Mouse (Mus musculus): ENCODE results near the gene Prg4. TPM values are rescaled to one million over a fixed set of nuclear protein-coding genes. Genes with fewer than 3 reads are reported as not detected.

Gene Prg4
- polyA plus RNA-seq, 1 experiment from 2014 or later, result 0.60 TPM

DNA sequence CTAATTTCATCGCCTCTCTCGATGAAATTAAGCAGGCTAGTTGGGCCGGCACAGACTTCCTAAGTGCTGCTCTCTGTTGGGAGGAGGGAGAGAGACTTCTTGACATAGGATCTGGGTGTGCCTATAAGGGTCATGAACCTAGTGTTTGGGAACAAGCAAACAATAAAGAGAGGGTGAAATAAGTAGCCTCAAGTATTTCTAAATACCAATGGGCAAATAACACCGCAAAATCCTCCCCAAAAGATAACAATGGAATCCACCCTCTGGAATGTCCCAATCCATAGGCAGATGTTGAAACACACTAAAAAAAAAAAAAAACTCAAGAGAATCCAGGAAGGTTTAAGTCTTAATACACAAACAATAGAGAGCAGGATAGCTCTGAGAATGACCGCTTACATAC is 2.9 kb downstream of the Prg4 start:
- Histone ChIP-seq H3K27ac (no peak overlapping the region), H3K4me1 (no peaks in the 10 kb centered on the region), H3K4me2 (replicated peaks) (no peak overlapping the region), H3K27me3 (replicated peaks) (no peaks in the 10 kb centered on the region), H3K36me3 (no peaks in the 10 kb centered on the region), H3K9me3 (no peaks in the 10 kb centered on the region), H3K9ac (no peak overlapping the region), H3K4me3 (no peak overlapping the region)
- 83% methylated on average over 5 of the region's 5 CpGs for WGBS
- ATAC-seq (ENCODE audit: low FRiP score, low read depth), result no peak

DNA sequence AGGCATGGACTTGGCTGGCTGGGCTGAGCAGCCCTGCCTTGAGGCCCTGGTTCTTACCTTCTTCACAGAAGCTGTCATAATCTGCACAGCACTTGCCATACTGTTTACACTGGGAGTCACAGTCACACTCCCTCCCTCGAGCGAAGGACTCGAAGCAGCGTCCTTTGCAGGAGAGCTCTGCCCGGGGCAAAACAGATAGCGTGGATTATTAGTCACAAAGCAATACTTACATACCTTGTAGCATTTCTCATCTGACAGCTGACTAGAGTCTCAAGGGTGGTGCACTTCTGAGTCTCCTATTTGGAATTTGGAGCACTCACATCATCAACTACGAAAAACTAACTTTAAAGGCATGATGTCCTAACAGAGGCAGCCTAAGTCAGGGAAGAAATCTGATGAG is 5.4 kb downstream of the Prg4 start:
- ATAC-seq (ENCODE audit: low FRiP score, low read depth), result no peak
- Histone ChIP-seq H3K9ac (no peak overlapping the region), H3K27me3 (replicated peaks) (no peaks in the 10 kb centered on the region), H3K9me3 (no peaks in the 10 kb centered on the region), H3K4me2 (replicated peaks) (no peak overlapping the region), H3K27ac (no peak overlapping the region), H3K36me3 (no peaks in the 10 kb centered on the region), H3K4me1 (no peaks in the 10 kb centered on the region), H3K4me3 (no peak overlapping the region)
- 86% methylated on average over 7 of the region's 7 CpGs for WGBS

DNA sequence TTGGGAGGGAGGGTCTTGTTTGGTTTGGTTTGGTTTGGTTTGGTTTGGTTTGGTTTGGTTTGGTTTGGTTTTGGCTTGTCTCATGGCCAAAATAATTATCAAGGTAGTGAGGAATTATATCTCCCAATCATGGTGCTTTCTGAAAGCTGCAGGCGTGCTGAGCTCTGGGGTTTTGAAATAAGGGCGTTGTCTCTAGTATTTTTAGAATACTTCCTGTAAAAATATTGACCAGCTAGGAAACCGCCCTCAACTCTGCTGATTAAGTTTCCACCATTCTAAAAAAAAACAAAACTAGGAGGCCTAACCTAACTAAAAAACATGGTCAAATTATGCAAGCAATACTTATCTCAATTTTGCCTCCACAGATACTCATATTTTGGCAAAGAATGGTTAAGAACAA is 6.4 kb downstream of the Prg4 start:
- H3K27ac ChIP-seq, result no peak overlapping the region
- H3K36me3 ChIP-seq, result no peaks in the 10 kb centered on the region
- H3K4me2 ChIP-seq (replicated peaks), result no peak overlapping the region
- no peak overlapping the region for H3K9ac ChIP-seq
- H3K27me3 ChIP-seq (replicated peaks), result no peaks in the 10 kb centered on the region
- WGBS, result 86% methylated on average over 3 of the region's 3 CpGs
- no peaks in the 10 kb centered on the region for H3K9me3 ChIP-seq
- no peak overlapping the region for H3K4me3 ChIP-seq
- no peaks in the 10 kb centered on the region for H3K4me1 ChIP-seq
- no peak for ATAC-seq (ENCODE audit: low FRiP score, low read depth)

DNA sequence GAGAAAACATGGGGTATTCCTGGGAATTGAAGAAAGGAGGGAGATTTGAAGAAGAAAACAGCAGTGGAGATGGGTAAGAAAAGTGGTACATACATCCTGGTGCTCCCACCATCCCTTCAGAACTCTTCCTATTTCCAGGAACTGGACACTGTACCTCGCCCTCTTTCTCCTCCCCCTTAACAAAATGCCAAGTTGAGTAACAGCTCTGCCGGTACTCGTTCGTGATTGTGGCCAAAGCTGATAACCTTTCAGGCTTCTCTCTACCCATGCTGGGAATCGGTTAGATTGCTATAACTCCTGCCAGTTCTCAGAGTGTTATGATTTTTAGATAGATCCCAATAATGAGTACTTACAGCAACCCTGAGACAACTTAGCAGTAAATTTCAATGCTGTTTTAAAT is 7.0 kb downstream of the Prg4 start:
- H3K4me1 ChIP-seq, result no peaks in the 10 kb centered on the region
- no peak overlapping the region for H3K27ac ChIP-seq
- H3K27me3 ChIP-seq (replicated peaks), result no peaks in the 10 kb centered on the region
- no peaks in the 10 kb centered on the region for H3K36me3 ChIP-seq
- H3K9me3 ChIP-seq, result no peaks in the 10 kb centered on the region
- ATAC-seq (ENCODE audit: low FRiP score, low read depth), result no peak
- no peak overlapping the region for H3K4me2 ChIP-seq (replicated peaks)
- no peak overlapping the region for H3K9ac ChIP-seq
- H3K4me3 ChIP-seq, result no peak overlapping the region
- WGBS, result 87% methylated on average over 5 of the region's 5 CpGs

DNA sequence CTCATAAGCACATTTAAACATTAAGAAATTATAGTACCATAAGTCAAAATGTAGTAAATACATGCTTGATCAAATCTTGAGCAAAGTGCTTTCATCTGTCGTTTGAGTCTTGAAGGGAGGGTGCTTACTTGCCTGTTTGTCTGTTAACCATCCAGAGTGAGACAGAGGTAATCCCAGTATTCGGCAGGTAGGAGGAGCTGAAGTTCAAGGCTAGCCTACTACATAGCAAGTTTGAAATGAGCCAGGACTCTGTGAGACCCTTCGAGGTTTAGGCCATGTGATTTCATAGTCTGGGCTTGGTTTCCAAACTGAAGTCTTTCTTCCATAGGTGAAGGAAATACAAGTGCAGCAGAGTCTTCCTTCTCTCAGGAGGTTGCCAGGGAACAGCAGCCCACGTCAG is 24.2 kb downstream of the Prg4 start:
- Histone ChIP-seq H3K4me3 (no peak overlapping the region), H3K27me3 (replicated peaks) (no peaks in the 10 kb centered on the region), H3K9me3 (no peaks in the 10 kb centered on the region), H3K36me3 (peaks cover 68% of the 10 kb centered on the region), H3K4me2 (replicated peaks) (no peak overlapping the region), H3K9ac (no peak overlapping the region), H3K4me1 (no peaks in the 10 kb centered on the region), H3K27ac (no peak overlapping the region)
- no peak for ATAC-seq (ENCODE audit: low FRiP score, low read depth)
- 83% methylated on average over 4 of the region's 4 CpGs for WGBS

DNA sequence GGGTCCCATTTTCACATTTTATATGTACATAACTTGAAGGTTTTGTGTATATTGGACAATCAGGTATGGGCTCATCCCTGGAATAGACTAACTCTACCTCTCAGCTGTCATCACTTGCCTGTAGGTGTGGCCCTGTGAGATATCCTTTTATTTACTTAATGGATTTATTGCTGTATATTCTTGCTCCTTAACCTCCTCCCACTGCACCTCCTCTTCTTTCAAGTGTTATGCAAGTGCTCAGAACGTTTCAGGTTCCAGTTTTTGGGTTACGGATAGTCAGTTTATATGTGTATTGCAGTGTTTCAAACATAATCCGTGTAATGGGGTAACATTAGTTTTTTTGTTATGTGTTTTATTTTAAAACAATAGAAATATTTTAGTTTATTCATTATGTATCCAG is 27.3 kb downstream of the Prg4 start:
- ATAC-seq (ENCODE audit: low FRiP score, low read depth), result no peak
- Histone ChIP-seq H3K27me3 (replicated peaks) (no peaks in the 10 kb centered on the region), H3K4me2 (replicated peaks) (no peak overlapping the region), H3K27ac (no peak overlapping the region), H3K4me3 (no peak overlapping the region), H3K9ac (no peak overlapping the region), H3K36me3 (peaks cover 71% of the 10 kb centered on the region), H3K9me3 (no peaks in the 10 kb centered on the region), H3K4me1 (no peaks in the 10 kb centered on the region)
- 92% methylated on average over 3 of the region's 3 CpGs for WGBS

DNA sequence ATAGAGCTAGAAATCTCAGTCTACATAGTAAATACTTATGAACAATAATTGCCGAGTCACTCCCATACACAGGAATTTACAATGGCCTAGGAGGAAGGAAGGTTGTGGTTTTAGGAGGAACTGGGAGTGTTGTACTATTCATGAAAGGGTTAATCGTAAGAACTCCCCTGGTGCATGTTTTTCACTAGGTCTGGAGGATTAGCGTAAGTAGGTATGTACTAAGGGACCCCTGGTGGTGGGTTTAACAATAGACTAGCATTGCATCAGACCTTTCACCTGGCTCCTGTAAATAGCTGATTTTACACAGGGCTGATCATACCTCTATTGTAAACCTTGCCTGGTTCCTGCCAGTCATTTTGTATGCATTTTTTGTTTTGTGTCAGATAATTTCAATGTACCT is 39.7 kb downstream of the Prg4 start:
- H3K27me3 ChIP-seq (replicated peaks), result no peaks in the 10 kb centered on the region
- H3K9ac ChIP-seq, result no peak overlapping the region
- no peak overlapping the region for H3K27ac ChIP-seq
- no peak for ATAC-seq (ENCODE audit: low FRiP score, low read depth)
- H3K36me3 ChIP-seq, result peaks cover 78% of the 10 kb centered on the region
- no peaks in the 10 kb centered on the region for H3K4me1 ChIP-seq
- H3K4me2 ChIP-seq (replicated peaks), result no peak overlapping the region
- H3K4me3 ChIP-seq, result no peak overlapping the region
- WGBS, result 77% methylated on average over 3 of the region's 3 CpGs
- H3K9me3 ChIP-seq, result no peaks in the 10 kb centered on the region

DNA sequence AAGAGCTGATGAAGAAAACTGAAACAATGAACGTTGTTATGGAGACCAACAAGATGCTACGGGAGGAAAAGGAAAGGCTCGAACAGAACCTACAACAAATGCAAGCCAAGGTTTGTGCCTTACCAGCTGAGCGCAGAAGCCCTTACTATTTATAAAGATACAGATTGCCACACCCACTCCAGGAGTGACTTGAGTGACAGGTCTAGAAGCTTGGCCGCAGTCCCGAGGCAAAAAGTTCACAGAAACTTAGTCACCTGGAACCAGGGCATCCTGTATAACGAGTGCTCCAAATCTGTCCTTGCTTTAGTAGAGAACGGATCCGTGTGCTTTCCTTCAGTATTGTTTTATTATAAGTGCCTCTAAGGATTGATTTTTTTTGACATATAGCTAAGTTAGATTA is 40.3 kb downstream of the Prg4 start:
- Histone ChIP-seq H3K27ac (no peak overlapping the region), H3K4me3 (no peak overlapping the region), H3K4me1 (no peaks in the 10 kb centered on the region), H3K9me3 (no peaks in the 10 kb centered on the region), H3K4me2 (replicated peaks) (no peak overlapping the region), H3K36me3 (peaks cover 73% of the 10 kb centered on the region), H3K9ac (no peak overlapping the region), H3K27me3 (replicated peaks) (no peaks in the 10 kb centered on the region)
- ATAC-seq (ENCODE audit: low FRiP score, low read depth), result no peak
- 92% methylated on average over 9 of the region's 9 CpGs for WGBS

DNA sequence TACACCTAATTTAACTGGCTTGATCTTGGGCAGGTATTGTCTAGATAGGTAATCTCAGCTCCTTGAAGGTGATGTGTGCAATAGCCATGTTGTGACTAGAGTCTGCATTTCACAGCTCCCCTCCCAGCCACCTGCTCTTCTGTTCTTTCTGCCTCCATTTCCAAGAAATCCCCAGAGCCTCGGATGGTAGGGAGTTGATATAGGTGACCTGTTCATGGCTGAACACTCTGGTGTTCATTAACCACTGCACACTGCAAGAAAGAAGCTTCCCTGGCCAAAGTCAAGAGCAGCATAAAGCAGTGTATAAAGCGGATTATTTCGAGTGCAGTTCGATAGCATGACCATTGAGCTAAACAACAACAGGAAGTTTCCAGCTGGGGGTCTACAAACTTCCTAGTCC is 47.5 kb downstream of the Prg4 start:
- H3K27ac ChIP-seq, result no peak overlapping the region
- H3K4me2 ChIP-seq (replicated peaks), result no peak overlapping the region
- WGBS, result 92% methylated on average over 4 of the region's 4 CpGs
- no peak overlapping the region for H3K9ac ChIP-seq
- ATAC-seq (ENCODE audit: low FRiP score, low read depth), result no peak
- peaks cover 68% of the 10 kb centered on the region for H3K36me3 ChIP-seq
- no peak overlapping the region for H3K4me3 ChIP-seq
- H3K27me3 ChIP-seq (replicated peaks), result no peaks in the 10 kb centered on the region
- no peaks in the 10 kb centered on the region for H3K4me1 ChIP-seq
- no peaks in the 10 kb centered on the region for H3K9me3 ChIP-seq

DNA sequence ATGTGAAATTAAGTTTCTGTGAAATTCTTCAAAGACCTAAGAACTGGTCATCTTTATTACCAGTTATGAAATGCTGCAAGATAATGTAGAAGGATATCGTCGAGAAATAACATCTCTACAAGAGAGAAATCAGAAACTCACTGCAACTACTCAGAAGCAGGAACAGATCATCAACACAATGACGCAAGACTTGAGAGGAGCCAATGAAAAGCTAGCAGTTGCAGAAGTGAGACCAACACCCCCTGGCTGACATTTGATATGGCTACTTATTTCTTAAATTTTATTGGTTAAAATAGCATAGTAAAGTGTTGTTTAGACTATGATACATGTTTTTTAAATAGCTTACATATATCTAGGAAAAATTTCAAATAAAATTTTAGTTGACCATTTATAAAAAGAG is 50.0 kb downstream of the Prg4 start:
- Histone ChIP-seq H3K9ac (no peak overlapping the region), H3K27ac (no peak overlapping the region), H3K4me2 (replicated peaks) (no peak overlapping the region), H3K36me3 (peaks cover 66% of the 10 kb centered on the region), H3K4me1 (no peaks in the 10 kb centered on the region), H3K27me3 (replicated peaks) (no peaks in the 10 kb centered on the region), H3K4me3 (no peak overlapping the region), H3K9me3 (no peaks in the 10 kb centered on the region)
- ATAC-seq (ENCODE audit: low FRiP score, low read depth), result no peak
- WGBS, result 96% methylated on average over 3 of the region's 3 CpGs

DNA sequence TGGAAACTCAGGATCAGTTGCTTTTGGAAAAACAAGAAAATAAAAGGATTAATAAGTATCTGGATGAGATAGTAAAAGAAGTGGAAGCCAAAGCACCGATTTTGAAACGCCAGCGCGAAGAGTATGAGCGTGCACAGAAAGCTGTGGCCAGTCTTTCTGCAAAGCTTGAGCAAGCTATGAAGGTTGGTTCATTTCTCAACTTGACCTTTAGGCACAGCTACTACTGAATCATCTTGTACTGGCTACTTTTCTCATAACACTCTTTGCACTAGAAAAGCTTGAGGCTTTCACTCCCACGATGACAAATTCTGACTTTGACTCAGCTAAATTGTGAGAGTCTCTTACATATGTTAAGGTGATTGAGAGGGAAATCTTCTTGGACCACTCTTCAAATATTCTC is 56.0 kb downstream of the Prg4 start:
- H3K4me2 ChIP-seq (replicated peaks), result no peak overlapping the region
- WGBS, result 96% methylated on average over 6 of the region's 6 CpGs
- peaks cover 64% of the 10 kb centered on the region for H3K36me3 ChIP-seq
- no peaks in the 10 kb centered on the region for H3K9me3 ChIP-seq
- no peak overlapping the region for H3K27ac ChIP-seq
- H3K4me1 ChIP-seq, result no peaks in the 10 kb centered on the region
- no peak overlapping the region for H3K9ac ChIP-seq
- H3K27me3 ChIP-seq (replicated peaks), result no peaks in the 10 kb centered on the region
- ATAC-seq (ENCODE audit: low FRiP score, low read depth), result no peak
- no peak overlapping the region for H3K4me3 ChIP-seq

DNA sequence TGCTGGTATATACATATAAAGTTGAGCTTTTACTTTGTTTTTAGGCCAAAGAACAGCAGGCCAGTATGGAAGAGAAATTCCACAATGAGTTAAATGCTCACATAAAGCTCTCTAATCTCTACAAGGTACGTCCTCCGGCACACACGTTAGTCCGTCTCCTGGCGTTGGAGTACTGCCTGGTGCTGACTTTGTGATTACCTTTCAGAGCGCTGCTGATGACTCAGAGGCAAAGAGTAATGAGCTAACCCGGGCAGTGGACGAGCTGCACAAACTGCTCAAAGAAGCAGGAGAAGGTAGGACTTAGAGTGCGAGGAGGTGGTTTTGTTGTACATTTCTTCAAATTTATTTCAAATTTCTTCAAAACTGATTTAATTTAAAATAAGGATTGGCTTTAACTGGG is 58.7 kb downstream of the Prg4 start:
- no peak overlapping the region for H3K9ac ChIP-seq
- H3K27ac ChIP-seq, result no peak overlapping the region
- no peak overlapping the region for H3K4me3 ChIP-seq
- ATAC-seq (ENCODE audit: low FRiP score, low read depth), result no peak
- no peaks in the 10 kb centered on the region for H3K4me1 ChIP-seq
- peaks cover 55% of the 10 kb centered on the region for H3K36me3 ChIP-seq
- no peaks in the 10 kb centered on the region for H3K27me3 ChIP-seq (replicated peaks)
- WGBS, result 94% methylated on average over 9 of the region's 9 CpGs
- no peaks in the 10 kb centered on the region for H3K9me3 ChIP-seq
- no peak overlapping the region for H3K4me2 ChIP-seq (replicated peaks)

DNA sequence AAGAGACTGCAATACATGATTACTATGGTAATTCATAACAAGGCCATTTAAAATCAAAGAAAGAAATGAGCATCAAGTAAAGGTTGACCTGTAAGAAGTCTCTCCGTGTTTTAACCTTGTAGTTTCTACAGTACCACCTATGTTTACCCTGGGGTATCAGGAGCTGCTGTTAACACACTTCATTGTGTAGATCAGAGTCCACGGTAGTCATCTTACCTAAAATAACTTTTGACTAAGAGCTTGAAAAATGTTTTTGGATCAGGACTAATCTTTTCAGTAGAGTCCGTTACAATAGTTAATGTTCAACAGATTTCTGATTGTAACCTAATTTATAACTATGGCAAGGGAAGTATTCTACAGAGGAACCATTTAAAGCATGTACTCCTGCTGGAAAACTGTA is 61.4 kb downstream of the Prg4 start:
- Histone ChIP-seq H3K4me1 (no peaks in the 10 kb centered on the region), H3K4me3 (no peak overlapping the region), H3K27ac (no peak overlapping the region), H3K4me2 (replicated peaks) (no peak overlapping the region), H3K36me3 (peaks cover 46% of the 10 kb centered on the region), H3K9me3 (no peaks in the 10 kb centered on the region), H3K27me3 (replicated peaks) (no peaks in the 10 kb centered on the region), H3K9ac (no peak overlapping the region)
- ATAC-seq (ENCODE audit: low FRiP score, low read depth), result no peak
- WGBS, result 94% methylated on average over 3 of the region's 3 CpGs

DNA sequence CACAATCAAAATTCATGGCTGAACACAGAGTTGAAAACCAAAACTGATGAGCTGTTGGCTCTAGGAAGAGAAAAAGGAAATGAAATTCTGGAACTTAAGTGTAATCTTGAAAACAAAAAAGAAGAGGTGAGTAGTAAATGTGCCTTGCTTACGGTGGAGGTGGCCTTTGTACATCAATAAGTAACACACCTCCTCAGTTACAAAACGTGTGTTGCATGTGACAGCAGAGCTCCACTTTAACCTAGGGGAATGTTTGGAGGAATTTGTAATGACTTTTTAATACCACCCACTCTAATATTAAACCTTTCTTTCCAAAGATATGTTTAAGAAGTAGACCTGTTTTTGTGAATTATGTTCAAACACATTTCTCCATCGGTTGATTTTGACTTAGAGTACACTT is 62.1 kb downstream of the Prg4 start:
- Histone ChIP-seq H3K9me3 (no peaks in the 10 kb centered on the region), H3K36me3 (peaks cover 45% of the 10 kb centered on the region), H3K27me3 (replicated peaks) (no peaks in the 10 kb centered on the region), H3K4me2 (replicated peaks) (no peak overlapping the region), H3K27ac (no peak overlapping the region), H3K4me1 (no peaks in the 10 kb centered on the region), H3K9ac (no peak overlapping the region), H3K4me3 (no peak overlapping the region)
- no peak for ATAC-seq (ENCODE audit: low FRiP score, low read depth)
- WGBS, result 94% methylated on average over 3 of the region's 3 CpGs
